Mouse (Mus musculus) MEL (cell line): ENCODE results near the gene Slc28a2.
A peak's percentile ranks its signal among the peaks of the same experiment; 100 is the strongest.
"Not testable (repeated sequence)": the region's sequence is repeated elsewhere in the genome, so short reads cannot be mapped to it uniquely, and the experiment has no call there.

Experiments used
- CTCF ChIP-seq, 3 experiments: IDR thresholded peaks in 2 of 3; conservative IDR thresholded peaks in 1 of 3; 2 replicates each; pipeline ENCODE4 v1.5.1; 2011 to 2012; ENCODE audit warnings: low read length in 3 of 3, low read depth in 2 of 3, mild to moderate bottlenecking in 2 of 3, improper control_type of control experiment in 1 of 3, inconsistent platforms in 1 of 3, mixed read lengths in 1 of 3, moderate library complexity in 1 of 3; ENCODE audit not compliant: control insufficient read depth in 1 of 3, insufficient read depth in 1 of 3, poor library complexity in 1 of 3, severe bottlenecking in 1 of 3
- MAFK ChIP-seq: IDR thresholded peaks from 2 replicates; pipeline ENCODE4 v1.6.1; 2011; ENCODE audit warnings: low read depth, mild to moderate bottlenecking, low read length, improper control_type of control experiment, borderline replicate concordance
- POLR2A ChIP-seq, 2 experiments: IDR thresholded peaks; 2 replicates each; pipeline ENCODE4 v1.6.1; 2011 to 2012; ENCODE audit warnings: low read length in 2 of 2, mild to moderate bottlenecking in 2 of 2, control low read depth in 1 of 2, improper control_type of control experiment in 1 of 2, low read depth in 1 of 2, moderate library complexity in 1 of 2; ENCODE audit not compliant: control insufficient read depth in 1 of 2, insufficient read depth in 1 of 2, poor library complexity in 1 of 2
- TAL1 ChIP-seq: IDR thresholded peaks from 2 replicates; pipeline ENCODE4 v1.6.1; 2012; ENCODE audit warnings: mild to moderate bottlenecking, inconsistent platforms, low read length, moderate library complexity, mixed read lengths

- not testable (repeated sequence) for TF ChIP-seq CTCF (IDR thresholded peaks at IDR 0.05 in 2 of 3, conservative IDR thresholded peaks at IDR 0.05 in 1 of 3; ENCODE audit: control insufficient read depth in 1 of 3, insufficient read depth in 1 of 3, low read depth in 2 of 3, low read length in 3 of 3, poor library complexity in 1 of 3, severe bottlenecking in 1 of 3); POLR2A (IDR thresholded peaks at IDR 0.05; ENCODE audit: control insufficient read depth in 1 of 2, insufficient read depth in 1 of 2, low read depth in 1 of 2, low read length in 2 of 2, poor library complexity in 1 of 2); MAFK
- peak; percentile 31 for TF ChIP-seq TAL1
Measured at GRCm38 (mm10) chr2:122438706-122439482, 12.6 kb downstream of the Slc28a2 start.
